Mouse (Mus musculus) heart, adult 2 months (tissue): ENCODE data around the gene Sec14l1. TPM values are rescaled to one million over a fixed set of nuclear protein-coding genes. Genes with fewer than 3 reads are reported as not detected.

ENCODE experiments used
- DNase-seq, 2 experiments: peaks; one replicate each; pipeline ENCODE4 v3.0.0; 2021
- H3K27ac ChIP-seq: fragments of 200-600 bp; 2 replicates; pipeline ENCODE4 v1.8.1; 2022
- H3K27me3 ChIP-seq: fragments of 200-500 bp; 2 replicates; pipeline ENCODE4 v1.6.1; 2012; ENCODE audit warnings: mild to moderate bottlenecking, low read length, inconsistent platforms, mixed read lengths; ENCODE audit not compliant: control insufficient read depth, insufficient read depth
- H3K36me3 ChIP-seq: fragments of 200-500 bp; 2 replicates; pipeline ENCODE4 v1.6.1; 2012; ENCODE audit warnings: low read length, inconsistent platforms; ENCODE audit not compliant: control insufficient read depth, insufficient read depth
- H3K4me1 ChIP-seq: fragments of 200-500 bp; 2 replicates; pipeline ENCODE4 v1.6.1; 2011; ENCODE audit warnings: low read length; ENCODE audit not compliant: control insufficient read depth, insufficient read depth
- H3K4me3 ChIP-seq: fragments of 200-600 bp; 2 replicates; pipeline ENCODE4 v1.8.1; 2022
- H3K79me2 ChIP-seq: fragments of 200-500 bp; replicated peaks from 2 replicates; pipeline ENCODE4 v1.6.1; 2012; ENCODE audit warnings: mild to moderate bottlenecking, inconsistent platforms, low read length, moderate library complexity, mixed read lengths; ENCODE audit not compliant: control insufficient read depth, insufficient read depth
- H3K9ac ChIP-seq: fragments of 200-500 bp; 2 replicates; pipeline ENCODE4 v1.6.1; 2012; ENCODE audit warnings: low read depth, mild to moderate bottlenecking, control low read depth, inconsistent platforms, low read length, mixed read lengths
- CTCF ChIP-seq: fragments of 200-600 bp; IDR thresholded peaks from 2 replicates; pipeline ENCODE4 v1.8.1; 2022; ENCODE audit warnings: antibody characterized with exemption, mild to moderate bottlenecking, moderate library complexity
- EP300 ChIP-seq: fragments of 200-500 bp; IDR thresholded peaks from 2 replicates; pipeline ENCODE4 v1.6.1; 2011; ENCODE audit warnings: low read depth, low read length, control low read depth; ENCODE audit not compliant: insufficient read depth
- POLR2A ChIP-seq: fragments of 200-500 bp; IDR thresholded peaks from 2 replicates; pipeline ENCODE4 v1.6.1; 2011; ENCODE audit warnings: mild to moderate bottlenecking, low read depth, low read length, control low read depth; ENCODE audit not compliant: insufficient read depth
- WGBS: fragments of 180-500 bp; shearing (Covaris S2); methylation state at CpG from one replicate; pipeline ENCODE4 v1.1.7; 2018; 5-methylcytosine and 5-hydroxymethylcytosine counted together
- intact Hi-C: fragments of 180-260 bp; cut with DNase I; formaldehyde crosslinking; loops from one replicate; pipeline ENCODE4 v1.15.1; 2025
- polyA plus RNA-seq: library from polyadenylated mRNA; depleted of rRNA; stranded (reverse); fragments of >200 nt; gene quantifications from 2 replicates; pipeline ENCODE4 v1.2.3, GENCODE M21; 2012
- total RNA-seq, 2 experiments: library from RNA; stranded (reverse); gene quantifications; 2 replicates each; pipeline ENCODE4 v1.2.3; 2021

Sec14l1 gene
- total and polyA plus RNA-seq, 3 experiments: 65.4 to 89.5 (median 71.5) TPM

- H3K27me3 ChIP-seq: no peaks in the 10 kb centered on the region
- peaks cover 2% of the 10 kb centered on the region; the same call in 1 of the 2 replicates for H3K4me1 ChIP-seq
- DNase-seq: no peak
- H3K36me3 ChIP-seq: no peaks in the 10 kb centered on the region
- H3K79me2 ChIP-seq: no peaks in the 10 kb centered on the region
- H3K4me3 ChIP-seq: no peak overlapping the region
- no peak overlapping the region for H3K27ac ChIP-seq
- no peak overlapping the region for H3K9ac ChIP-seq
- TF ChIP-seq CTCF (no peak), EP300 (no peak), POLR2A (no peak)
- intact Hi-C loops: no loop called here
- 72% methylated on average over 13 of the region's 13 CpGs for WGBS
Observed at GRCm38 (mm10) chr11:117159257-117159945, 44.4 kb downstream of the Sec14l1 start.

DNA sequence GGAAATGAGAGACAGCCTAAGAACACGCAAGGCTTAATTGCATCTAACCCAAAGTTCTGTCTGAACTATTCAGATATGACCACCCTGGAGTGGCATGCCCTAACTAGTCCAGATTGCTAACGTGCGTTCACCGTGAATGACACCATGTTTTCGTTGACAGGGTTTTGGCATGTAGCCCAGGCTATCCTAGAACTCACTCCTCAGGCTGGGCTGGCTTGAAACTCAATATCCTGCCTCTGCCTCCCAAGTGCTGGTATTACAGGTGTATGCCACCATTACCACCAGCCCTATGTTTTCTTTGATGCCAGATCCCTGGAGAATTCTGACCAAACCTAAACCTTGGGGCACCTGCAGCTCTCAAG lies 45.0 kb downstream of the Sec14l1 start:
- Histone ChIP-seq H3K27ac (no peak overlapping the region), H3K9ac (no peak overlapping the region), H3K79me2 (no peaks in the 10 kb centered on the region), H3K27me3 (no peaks in the 10 kb centered on the region), H3K36me3 (no peaks in the 10 kb centered on the region), H3K4me3 (no peak overlapping the region), H3K4me1 (peaks cover 2% of the 10 kb centered on the region; the same call in 1 of the 2 replicates)
- intact Hi-C loops: loop anchor here (2.0 kb wide), 1 partner anchor 15 kb away; no protein-coding TSS in a partner anchor
- no peak for TF ChIP-seq EP300
- WGBS: 41% methylated on average over 5 of the region's 5 CpGs
- no peak for DNase-seq

- H3K9ac ChIP-seq: no peak overlapping the region
- WGBS: 93% methylated on average over 12 of the region's 12 CpGs
- H3K27me3 ChIP-seq: no peaks in the 10 kb centered on the region
- H3K79me2 ChIP-seq: no peaks in the 10 kb centered on the region
- no peak overlapping the region for H3K27ac ChIP-seq
- peaks cover 2% of the 10 kb centered on the region; the same call in 1 of the 2 replicates for H3K4me1 ChIP-seq
- H3K4me3 ChIP-seq: no peak overlapping the region
- DNase-seq: no peak
- TF ChIP-seq CTCF (no peak), EP300 (no peak), POLR2A (no peak)
- H3K36me3 ChIP-seq: no peaks in the 10 kb centered on the region
- intact Hi-C loops: loop anchor here (2.0 kb wide), 1 partner anchor 16 kb away; no protein-coding TSS in a partner anchor
Observed at GRCm38 (mm10) chr11:117160791-117161190, 45.8 kb downstream of the Sec14l1 start.

GRCm38 (mm10) chr11:117161574-117161973 lies 46.6 kb downstream of the Sec14l1 start:
- peaks cover 2% of the 10 kb centered on the region; the same call in 1 of the 2 replicates for H3K4me1 ChIP-seq
- H3K27ac ChIP-seq: no peak overlapping the region
- H3K36me3 ChIP-seq: no peaks in the 10 kb centered on the region
- TF ChIP-seq POLR2A (no peak), CTCF (no peak), EP300 (no peak)
- H3K79me2 ChIP-seq: no peaks in the 10 kb centered on the region
- 36% methylated on average over 8 of the region's 8 CpGs for WGBS
- no peak overlapping the region for H3K9ac ChIP-seq
- H3K27me3 ChIP-seq: no peaks in the 10 kb centered on the region
- intact Hi-C loops: loop anchor here (2.0 kb wide), 1 partner anchor 17 kb away; no protein-coding TSS in a partner anchor
- DNase-seq: no peak
- no peak overlapping the region for H3K4me3 ChIP-seq

- TF ChIP-seq CTCF (no peak), POLR2A (no peak), EP300 (no peak)
- Histone ChIP-seq H3K27me3 (no peaks in the 10 kb centered on the region), H3K36me3 (no peaks in the 10 kb centered on the region), H3K79me2 (no peaks in the 10 kb centered on the region), H3K9ac (no peak overlapping the region), H3K4me3 (no peak overlapping the region), H3K4me1 (peaks cover 2% of the 10 kb centered on the region; the same call in 1 of the 2 replicates), H3K27ac (no peak overlapping the region)
- 67% methylated on average over 9 of the region's 9 CpGs for whole genome bisulfite sequencing
- intact Hi-C loops: no loop called here
- DNase-seq: no peak
Observed at GRCm38 (mm10) chr11:117163098-117163497, 48.1 kb downstream of the Sec14l1 start.

- Histone ChIP-seq H3K27ac (no peak overlapping the region), H3K9ac (no peak overlapping the region), H3K79me2 (no peaks in the 10 kb centered on the region), H3K36me3 (no peaks in the 10 kb centered on the region), H3K4me3 (no peak overlapping the region), H3K27me3 (no peaks in the 10 kb centered on the region), H3K4me1 (peaks cover 2% of the 10 kb centered on the region; the same call in 1 of the 2 replicates)
- TF ChIP-seq CTCF (no peak), EP300 (no peak), POLR2A (no peak)
- WGBS: 71% methylated on average over 6 of the region's 6 CpGs
- intact Hi-C loops: no loop called here
- DNase-seq: no peak
Observed at GRCm38 (mm10) chr11:117163771-117164170, 48.8 kb downstream of the Sec14l1 start.
